Mouse (Mus musculus) stomach, postnatal 0 days (tissue): ENCODE data around the gene Sema4c. TPM values are rescaled to one million over a fixed set of nuclear protein-coding genes. Genes with fewer than 3 reads are reported as not detected.

ENCODE experiments used
- ATAC-seq: fragments of 200-750 bp; cut with Nextera tagmentation; 2 replicates; pipeline ENCODE4 v1.8.0; 2017; ENCODE audit not compliant: low FRiP score, low TSS enrichment
- DNase-seq: peaks from one replicate; pipeline ENCODE4 v3.0.0-alpha.2; 2016; ENCODE audit warnings: low spot score
- H3K27ac ChIP-seq: fragments of 300-500 bp; sonication (generic); replicated peaks from 2 replicates; pipeline ENCODE4 v1.5.1; 2014; ENCODE audit warnings: mild to moderate bottlenecking, control low read depth
- H3K27me3 ChIP-seq: fragments of 300-500 bp; sonication (generic); 2 replicates; pipeline ENCODE4 v1.6.1; 2014; ENCODE audit warnings: low read length; ENCODE audit not compliant: control insufficient read depth, insufficient read depth
- H3K36me3 ChIP-seq: fragments of 300-500 bp; sonication (generic); 2 replicates; pipeline ENCODE4 v1.6.1; 2014; ENCODE audit warnings: low read length, mixed read lengths; ENCODE audit not compliant: control insufficient read depth, insufficient read depth
- H3K4me1 ChIP-seq: fragments of 300-500 bp; sonication (generic); replicated peaks from 2 replicates; pipeline ENCODE4 v1.6.1; 2014; ENCODE audit warnings: antibody characterized with exemption; ENCODE audit not compliant: control insufficient read depth, insufficient read depth
- H3K4me2 ChIP-seq: fragments of 300-500 bp; sonication (generic); replicated peaks from 2 replicates; pipeline ENCODE4 v1.6.1; 2014; ENCODE audit warnings: low read depth, mild to moderate bottlenecking, control low read depth, moderate library complexity
- H3K4me3 ChIP-seq: fragments of 300-500 bp; sonication (generic); 2 replicates; pipeline ENCODE4 v1.5.1; 2014; ENCODE audit warnings: low read depth, low read length, control low read depth
- H3K9ac ChIP-seq: fragments of 300-500 bp; sonication (generic); 2 replicates; pipeline ENCODE4 v1.6.1; 2014; ENCODE audit warnings: mild to moderate bottlenecking, low read length, control low read depth, mixed read lengths
- H3K9me3 ChIP-seq: fragments of 300-500 bp; sonication (generic); 2 replicates; pipeline ENCODE4 v1.6.1; 2016; ENCODE audit warnings: low read length; ENCODE audit not compliant: control insufficient read depth
- CTCF ChIP-seq: IDR thresholded peaks from 2 replicates; pipeline ENCODE4 v1.5.1; 2016; ENCODE audit warnings: antibody characterized with exemption, low read depth, mild to moderate bottlenecking, moderate library complexity
- EP300 ChIP-seq: optimal IDR thresholded peaks from 2 replicates; pipeline ENCODE3; 2016; ENCODE audit warnings: antibody characterized with exemption
- WGBS: fragments of 180-500 bp; shearing (Covaris S2); extraction: QIAGEN DNeasy Blood & Tissue Kit; methylation state at CpG from one replicate; pipeline ENCODE4 v1.1.7; 2014; 5-methylcytosine and 5-hydroxymethylcytosine counted together
- polyA plus RNA-seq: library from polyadenylated mRNA; unstranded; fragments of >200 nt; fragmentation: Nextera tagmentation; extraction: Ambion mirVana; gene quantifications from 2 replicates; pipeline ENCODE4 v1.2.1, GENCODE M21; 2015

Gene Sema4c
- polyA plus RNA-seq, 1 experiment from 2014 or later = 5.0 TPM

DNA sequence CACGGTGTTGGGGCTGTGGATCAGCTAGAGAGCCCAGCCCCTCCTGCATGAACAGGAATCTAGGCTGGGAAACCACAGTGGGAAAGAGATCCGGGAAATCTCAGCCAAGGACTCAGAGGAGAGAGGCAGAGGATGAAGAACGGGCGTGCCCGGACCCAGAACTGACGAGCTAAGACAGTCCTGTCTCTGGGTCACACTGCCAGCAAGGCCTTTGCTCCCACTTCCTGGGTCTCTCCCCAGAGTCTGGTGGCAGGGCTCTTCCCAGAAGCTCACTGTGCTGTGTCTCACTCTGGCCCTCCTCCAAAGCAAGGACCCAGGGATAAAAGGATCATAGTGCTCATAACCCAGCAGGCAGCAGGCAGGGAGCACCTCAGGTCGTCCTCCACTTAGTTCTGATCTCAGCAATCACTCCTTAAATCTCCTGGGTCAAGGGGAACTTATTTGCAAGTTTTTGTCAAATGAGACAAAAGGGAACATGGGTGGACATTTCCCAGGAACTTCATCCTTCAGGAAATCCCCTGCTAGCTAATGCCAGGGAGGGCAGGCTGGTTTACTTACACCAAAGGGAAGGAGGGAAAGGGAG is 11.6 kb upstream of the Sema4c start:
- H3K27ac ChIP-seq = peak overlapping the region; percentile 71
- no peaks in the 10 kb centered on the region for H3K27me3 ChIP-seq
- H3K4me2 ChIP-seq = 0 out of 2 replicates have a peak overlapping the region, but pooled peaks have one; percentile 3
- 18% methylated on average over 6 of the region's 7 CpGs for WGBS
- no peaks in the 10 kb centered on the region for H3K36me3 ChIP-seq
- no peak overlapping the region for H3K4me3 ChIP-seq
- peaks cover 21% of the 10 kb centered on the region for H3K4me1 ChIP-seq
- DNase-seq (no peak), ATAC-seq (no peak)
- no peak for TF ChIP-seq EP300
- no peak for TF ChIP-seq CTCF
- peak overlapping the region; percentile 27; the same call in 1 of the 2 replicates for H3K9ac ChIP-seq
- H3K9me3 ChIP-seq = no peaks in the 10 kb centered on the region

- WGBS = 43% methylated on average over 4 of the region's 4 CpGs
- Histone ChIP-seq H3K4me3 (no peak overlapping the region), H3K4me2 (no peak overlapping the region), H3K27ac (peak overlapping the region; percentile 71), H3K27me3 (no peaks in the 10 kb centered on the region), H3K9ac (no peak overlapping the region), H3K9me3 (no peaks in the 10 kb centered on the region), H3K4me1 (peaks cover 17% of the 10 kb centered on the region), H3K36me3 (no peaks in the 10 kb centered on the region)
- ATAC-seq = no peak
- TF ChIP-seq EP300 = no peak
- TF ChIP-seq CTCF = no peak
- DNase-seq = no peak
Measured at GRCm38 (mm10) chr1:36568776-36569175, 10.6 kb upstream of the Sema4c start.

DNA sequence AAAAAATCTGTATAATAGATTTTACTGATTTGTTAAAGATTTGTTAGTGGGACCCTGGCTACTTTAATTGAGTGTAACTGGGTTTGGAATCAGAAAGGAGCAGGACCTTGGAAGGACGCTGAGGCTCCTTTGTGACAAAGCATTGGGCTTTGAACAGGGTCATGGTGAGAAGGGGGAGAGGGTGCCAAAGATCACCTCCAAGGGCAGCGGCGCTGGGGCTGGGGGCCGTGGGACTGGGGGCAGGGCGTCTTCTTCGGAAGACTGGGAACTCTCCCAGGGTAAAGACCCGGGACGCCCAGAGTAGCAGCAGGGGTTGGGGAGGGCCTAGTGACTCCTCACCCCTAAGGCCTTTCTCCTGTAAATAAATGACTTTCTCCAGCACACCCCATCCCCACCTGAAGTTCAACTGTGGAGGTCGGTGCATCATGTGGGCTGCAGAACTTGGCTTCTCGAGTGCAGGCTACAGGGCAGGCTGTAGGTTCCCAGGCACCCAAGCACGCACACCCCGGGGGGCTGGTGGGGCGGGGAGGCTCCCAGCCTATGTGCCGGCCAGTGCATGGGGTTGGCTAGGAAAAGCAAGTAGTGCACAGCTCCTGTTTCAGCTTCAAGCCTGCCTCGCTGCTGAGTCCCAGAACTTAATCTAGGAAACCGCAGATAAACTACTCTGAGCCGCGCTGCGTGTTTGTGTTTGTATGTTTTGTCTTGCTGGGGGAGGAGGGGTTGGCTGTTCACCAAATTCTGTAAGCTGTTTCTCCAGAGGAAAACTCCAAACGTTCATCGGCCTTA is 9.9 kb upstream of the Sema4c start:
- no peak for ATAC-seq
- H3K4me3 ChIP-seq = no peak overlapping the region
- H3K36me3 ChIP-seq = no peaks in the 10 kb centered on the region
- H3K9ac ChIP-seq = no peak overlapping the region
- peak overlapping the region; percentile 71 for H3K27ac ChIP-seq
- H3K9me3 ChIP-seq = no peaks in the 10 kb centered on the region
- no peak for TF ChIP-seq EP300
- TF ChIP-seq CTCF = no peak
- H3K4me2 ChIP-seq = no peak overlapping the region
- 38% methylated on average over 21 of the region's 21 CpGs for WGBS
- peaks cover 13% of the 10 kb centered on the region for H3K4me1 ChIP-seq
- no peak for DNase-seq
- no peaks in the 10 kb centered on the region for H3K27me3 ChIP-seq

GRCm38 (mm10) chr1:36566425-36566824 is 8.3 kb upstream of the Sema4c start:
- Histone ChIP-seq H3K9ac (no peak overlapping the region), H3K4me2 (no peak overlapping the region), H3K36me3 (no peaks in the 10 kb centered on the region), H3K4me3 (no peak overlapping the region), H3K4me1 (peaks cover 13% of the 10 kb centered on the region), H3K27ac (no peak overlapping the region), H3K27me3 (no peaks in the 10 kb centered on the region), H3K9me3 (no peaks in the 10 kb centered on the region)
- DNase-seq (no peak), ATAC-seq (no peak)
- TF ChIP-seq CTCF (peak; percentile 15; the same call in 1 of the 2 replicates), EP300 (no peak)
- WGBS = 27% methylated on average over 2 of the region's 2 CpGs

DNA sequence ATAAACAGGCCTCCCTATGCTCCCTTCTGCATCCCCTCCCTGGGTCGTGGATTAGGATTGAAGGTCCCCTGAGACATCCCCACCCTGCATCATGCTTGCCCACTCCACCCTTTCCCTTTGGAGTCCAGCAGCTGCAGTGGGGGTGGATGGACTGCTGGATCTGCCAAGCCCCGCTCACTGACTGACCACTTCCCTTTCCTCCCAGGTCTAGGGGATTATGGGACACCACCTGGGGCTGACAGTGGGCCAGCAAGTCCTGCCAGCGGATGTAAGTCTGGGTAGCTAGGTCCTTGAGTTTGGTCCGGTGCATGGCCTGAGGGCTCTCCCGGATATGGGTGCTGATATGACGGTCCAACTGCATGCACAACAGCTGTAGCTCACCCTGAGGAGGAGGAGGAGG is 6.0 kb upstream of the Sema4c start:
- H3K36me3 ChIP-seq = no peaks in the 10 kb centered on the region
- no peak overlapping the region for H3K9ac ChIP-seq
- TF ChIP-seq CTCF (no peak), EP300 (no peak)
- H3K4me3 ChIP-seq = no peak overlapping the region
- no peaks in the 10 kb centered on the region for H3K27me3 ChIP-seq
- H3K4me2 ChIP-seq = no peak overlapping the region
- DNase-seq = no peak
- WGBS = 71% methylated on average over 6 of the region's 6 CpGs
- H3K4me1 ChIP-seq = peaks cover 4% of the 10 kb centered on the region; the same call in 1 of the 2 replicates
- no peaks in the 10 kb centered on the region for H3K9me3 ChIP-seq
- H3K27ac ChIP-seq = no peak overlapping the region
- no peak for ATAC-seq

DNA sequence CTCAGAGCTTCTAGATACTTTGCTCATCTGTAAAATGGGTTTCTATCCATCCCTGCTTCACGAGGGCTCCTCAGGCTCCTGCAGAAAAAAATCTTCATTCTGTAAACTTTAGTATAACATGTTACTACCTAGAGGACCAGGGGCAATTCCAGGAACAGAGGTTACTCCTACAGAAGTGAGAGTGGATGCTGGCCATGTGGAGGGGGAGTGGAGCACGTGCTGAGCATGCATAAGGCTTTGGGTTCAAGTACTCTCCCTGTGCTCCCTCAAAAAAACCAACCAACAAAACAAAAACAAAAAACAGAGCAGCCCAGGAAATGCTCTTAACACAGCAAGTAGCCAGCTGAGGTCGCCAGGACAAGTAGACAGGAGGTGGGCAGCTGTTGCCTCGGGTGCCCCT is 5.5 kb upstream of the Sema4c start:
- H3K4me3 ChIP-seq = no peak overlapping the region
- H3K27ac ChIP-seq = no peak overlapping the region
- no peaks in the 10 kb centered on the region for H3K9me3 ChIP-seq
- no peaks in the 10 kb centered on the region for H3K27me3 ChIP-seq
- H3K4me2 ChIP-seq = no peak overlapping the region
- no peak for ATAC-seq
- H3K4me1 ChIP-seq = peaks cover under 1% of the 10 kb centered on the region; the same call in 1 of the 2 replicates
- DNase-seq = no peak
- TF ChIP-seq EP300 (no peak), CTCF (no peak)
- 78% methylated on average over 4 of the region's 4 CpGs for WGBS
- no peak overlapping the region for H3K9ac ChIP-seq
- H3K36me3 ChIP-seq = no peaks in the 10 kb centered on the region
